Mouse (Mus musculus): Measurements from ENCODE around the gene S100pbp. TPM values are rescaled to one million over a fixed set of nuclear protein-coding genes. Genes with fewer than 3 reads are reported as not detected.

Gene S100pbp
- polyA plus RNA-seq, 1 experiment from 2014 or later: 30.5 TPM

GRCm38 (mm10) chr4:129113083-129113988, 76.2 kb downstream of the S100pbp start:
- H3K4me2 ChIP-seq (ENCODE audit: low read depth, severe bottlenecking): no peak overlapping the region
- H3K9me3 ChIP-seq (ENCODE audit: control insufficient read depth, low read length): no peaks in the 10 kb centered on the region
- H3K4me3 ChIP-seq (ENCODE audit: low read depth, low read length): no peak overlapping the region
- H3K9ac ChIP-seq (ENCODE audit: low read length): no peak overlapping the region
- peak; percentile 70; the same call in 1 of the 2 replicates for ATAC-seq (ENCODE audit: insufficient number of reproducible peaks, low FRiP score, low TSS enrichment, low read depth)
- no peaks in the 10 kb centered on the region for H3K27me3 ChIP-seq (ENCODE audit: control insufficient read depth, insufficient read depth, low read length)
- WGBS: 34% methylated on average over 28 of the region's 28 CpGs
- H3K27ac ChIP-seq (replicated peaks; ENCODE audit: low read depth, low read length): no peak overlapping the region
- H3K4me1 ChIP-seq (ENCODE audit: control insufficient read depth, insufficient read depth, low read length): no peaks in the 10 kb centered on the region
- H3K36me3 ChIP-seq (ENCODE audit: control insufficient read depth, insufficient read depth, low read length): no peaks in the 10 kb centered on the region
- DNase-seq (ENCODE audit: low spot score): peak; percentile 91

GRCm38 (mm10) chr4:129112231-129112630, 77.3 kb downstream of the S100pbp start:
- no peaks in the 10 kb centered on the region for H3K27me3 ChIP-seq (ENCODE audit: control insufficient read depth, insufficient read depth, low read length)
- H3K4me1 ChIP-seq (ENCODE audit: control insufficient read depth, insufficient read depth, low read length): no peaks in the 10 kb centered on the region
- no peak overlapping the region for H3K27ac ChIP-seq (replicated peaks; ENCODE audit: low read depth, low read length)
- H3K9me3 ChIP-seq (ENCODE audit: control insufficient read depth, low read length): no peaks in the 10 kb centered on the region
- DNase-seq (ENCODE audit: low spot score): no peak
- no peak for ATAC-seq (ENCODE audit: insufficient number of reproducible peaks, low FRiP score, low TSS enrichment, low read depth)
- H3K36me3 ChIP-seq (ENCODE audit: control insufficient read depth, insufficient read depth, low read length): no peaks in the 10 kb centered on the region
- no peak overlapping the region for H3K4me2 ChIP-seq (ENCODE audit: low read depth, severe bottlenecking)
- WGBS: 65% methylated on average over 13 of the region's 13 CpGs
- H3K9ac ChIP-seq (ENCODE audit: low read length): no peak overlapping the region
- H3K4me3 ChIP-seq (ENCODE audit: low read depth, low read length): no peak overlapping the region

- Histone ChIP-seq H3K4me1 (ENCODE audit: control insufficient read depth, insufficient read depth, low read length) (no peaks in the 10 kb centered on the region), H3K4me2 (ENCODE audit: low read depth, severe bottlenecking) (no peak overlapping the region), H3K9ac (ENCODE audit: low read length) (no peak overlapping the region), H3K36me3 (ENCODE audit: control insufficient read depth, insufficient read depth, low read length) (no peaks in the 10 kb centered on the region), H3K27ac (replicated peaks; ENCODE audit: low read depth, low read length) (no peak overlapping the region), H3K4me3 (ENCODE audit: low read depth, low read length) (no peak overlapping the region), H3K27me3 (ENCODE audit: control insufficient read depth, insufficient read depth, low read length) (peaks cover 4% of the 10 kb centered on the region; the same call in 1 of the 2 replicates), H3K9me3 (ENCODE audit: control insufficient read depth, low read length) (no peaks in the 10 kb centered on the region)
- DNase-seq (ENCODE audit: low spot score) (no peak), ATAC-seq (ENCODE audit: insufficient number of reproducible peaks, low FRiP score, low TSS enrichment, low read depth) (no peak)
- 64% methylated on average over 11 of the region's 11 CpGs for WGBS
Measured at GRCm38 (mm10) chr4:129111350-129111749, 78.2 kb downstream of the S100pbp start.

- Histone ChIP-seq H3K9ac (ENCODE audit: low read length) (no peak overlapping the region), H3K36me3 (ENCODE audit: control insufficient read depth, insufficient read depth, low read length) (no peaks in the 10 kb centered on the region), H3K4me2 (ENCODE audit: low read depth, severe bottlenecking) (no peak overlapping the region), H3K4me1 (ENCODE audit: control insufficient read depth, insufficient read depth, low read length) (no peaks in the 10 kb centered on the region), H3K27ac (replicated peaks; ENCODE audit: low read depth, low read length) (no peak overlapping the region), H3K9me3 (ENCODE audit: control insufficient read depth, low read length) (no peaks in the 10 kb centered on the region), H3K4me3 (ENCODE audit: low read depth, low read length) (no peak overlapping the region), H3K27me3 (ENCODE audit: control insufficient read depth, insufficient read depth, low read length) (peaks cover 8% of the 10 kb centered on the region)
- DNase-seq (ENCODE audit: low spot score) (no peak), ATAC-seq (ENCODE audit: insufficient number of reproducible peaks, low FRiP score, low TSS enrichment, low read depth) (no peak)
- 91% methylated on average over 6 of the region's 6 CpGs for WGBS
Measured at GRCm38 (mm10) chr4:129110804-129111203, 78.7 kb downstream of the S100pbp start.

GRCm38 (mm10) chr4:129108624-129109023, 80.9 kb downstream of the S100pbp start:
- peaks cover 4% of the 10 kb centered on the region; the same call in 1 of the 2 replicates for H3K4me1 ChIP-seq (ENCODE audit: control insufficient read depth, insufficient read depth, low read length)
- H3K27ac ChIP-seq (replicated peaks; ENCODE audit: low read depth, low read length): no peak overlapping the region
- H3K27me3 ChIP-seq (ENCODE audit: control insufficient read depth, insufficient read depth, low read length): peaks cover 26% of the 10 kb centered on the region
- no peak overlapping the region for H3K4me3 ChIP-seq (ENCODE audit: low read depth, low read length)
- WGBS: 83% methylated on average over 7 of the region's 7 CpGs
- H3K9ac ChIP-seq (ENCODE audit: low read length): no peak overlapping the region
- no peaks in the 10 kb centered on the region for H3K36me3 ChIP-seq (ENCODE audit: control insufficient read depth, insufficient read depth, low read length)
- H3K9me3 ChIP-seq (ENCODE audit: control insufficient read depth, low read length): no peaks in the 10 kb centered on the region
- no peak overlapping the region for H3K4me2 ChIP-seq (ENCODE audit: low read depth, severe bottlenecking)
- ATAC-seq (ENCODE audit: insufficient number of reproducible peaks, low FRiP score, low TSS enrichment, low read depth) (no peak), DNase-seq (ENCODE audit: low spot score) (no peak)

- Histone ChIP-seq H3K9me3 (ENCODE audit: control insufficient read depth, low read length) (no peaks in the 10 kb centered on the region), H3K4me3 (ENCODE audit: low read depth, low read length) (no peak overlapping the region), H3K4me2 (ENCODE audit: low read depth, severe bottlenecking) (no peak overlapping the region), H3K27me3 (ENCODE audit: control insufficient read depth, insufficient read depth, low read length) (peaks cover 26% of the 10 kb centered on the region), H3K36me3 (ENCODE audit: control insufficient read depth, insufficient read depth, low read length) (no peaks in the 10 kb centered on the region), H3K9ac (ENCODE audit: low read length) (no peak overlapping the region), H3K4me1 (ENCODE audit: control insufficient read depth, insufficient read depth, low read length) (peaks cover 4% of the 10 kb centered on the region; the same call in 1 of the 2 replicates), H3K27ac (replicated peaks; ENCODE audit: low read depth, low read length) (no peak overlapping the region)
- DNase-seq (ENCODE audit: low spot score): no peak
- WGBS: 77% methylated on average over 10 of the region's 10 CpGs
- ATAC-seq (ENCODE audit: insufficient number of reproducible peaks, low FRiP score, low TSS enrichment, low read depth): no peak
Measured at GRCm38 (mm10) chr4:129107348-129107899, 82.1 kb downstream of the S100pbp start.

GRCm38 (mm10) chr4:129106073-129106472, 83.5 kb downstream of the S100pbp start:
- 14% methylated on average over 9 of the region's 9 CpGs for WGBS
- Histone ChIP-seq H3K27ac (replicated peaks; ENCODE audit: low read depth, low read length) (no peak overlapping the region), H3K9ac (ENCODE audit: low read length) (no peak overlapping the region; the same call in 1 of the 2 replicates), H3K27me3 (ENCODE audit: control insufficient read depth, insufficient read depth, low read length) (peaks cover 26% of the 10 kb centered on the region), H3K36me3 (ENCODE audit: control insufficient read depth, insufficient read depth, low read length) (no peaks in the 10 kb centered on the region), H3K4me1 (ENCODE audit: control insufficient read depth, insufficient read depth, low read length) (peaks cover 4% of the 10 kb centered on the region; the same call in 1 of the 2 replicates), H3K4me3 (ENCODE audit: low read depth, low read length) (no peak overlapping the region), H3K4me2 (ENCODE audit: low read depth, severe bottlenecking) (no peak overlapping the region), H3K9me3 (ENCODE audit: control insufficient read depth, low read length) (no peaks in the 10 kb centered on the region)
- no peak for ATAC-seq (ENCODE audit: insufficient number of reproducible peaks, low FRiP score, low TSS enrichment, low read depth)
- DNase-seq (ENCODE audit: low spot score): no peak

GRCm38 (mm10) chr4:129105356-129105755, 84.2 kb downstream of the S100pbp start, which contains the start of gene Tmem54:
Tmem54 (plus strand) TSS chr4:129105548.
- peak within 1 kb of the TSS; percentile 12; the same call in 1 of the 2 replicates for H3K9ac ChIP-seq (ENCODE audit: low read length)
- peaks cover 26% of the 10 kb centered on the region for H3K27me3 ChIP-seq (ENCODE audit: control insufficient read depth, insufficient read depth, low read length)
- peak within 1 kb of the TSS; percentile 47 for H3K4me2 ChIP-seq (ENCODE audit: low read depth, severe bottlenecking)
- H3K36me3 ChIP-seq (ENCODE audit: control insufficient read depth, insufficient read depth, low read length): no peaks in the 10 kb centered on the region
- 1% methylated on average over 40 of the region's 40 CpGs for WGBS
- H3K4me3 ChIP-seq (ENCODE audit: low read depth, low read length): peak within 1 kb of the TSS; percentile 24
- no peak within 1 kb of the TSS for H3K27ac ChIP-seq (replicated peaks; ENCODE audit: low read depth, low read length)
- H3K9me3 ChIP-seq (ENCODE audit: control insufficient read depth, low read length): no peaks in the 10 kb centered on the region
- DNase-seq (ENCODE audit: low spot score) (peak; percentile 53), ATAC-seq (ENCODE audit: insufficient number of reproducible peaks, low FRiP score, low TSS enrichment, low read depth) (peak; percentile 35; the same call in 1 of the 2 replicates)
- H3K4me1 ChIP-seq (ENCODE audit: control insufficient read depth, insufficient read depth, low read length): peaks cover 4% of the 10 kb centered on the region; the same call in 1 of the 2 replicates

Data from limb, embryonic 11.5 days (tissue).